ENCODE assay signal across 26 mouse cellular contexts in the genomic region with DNA sequence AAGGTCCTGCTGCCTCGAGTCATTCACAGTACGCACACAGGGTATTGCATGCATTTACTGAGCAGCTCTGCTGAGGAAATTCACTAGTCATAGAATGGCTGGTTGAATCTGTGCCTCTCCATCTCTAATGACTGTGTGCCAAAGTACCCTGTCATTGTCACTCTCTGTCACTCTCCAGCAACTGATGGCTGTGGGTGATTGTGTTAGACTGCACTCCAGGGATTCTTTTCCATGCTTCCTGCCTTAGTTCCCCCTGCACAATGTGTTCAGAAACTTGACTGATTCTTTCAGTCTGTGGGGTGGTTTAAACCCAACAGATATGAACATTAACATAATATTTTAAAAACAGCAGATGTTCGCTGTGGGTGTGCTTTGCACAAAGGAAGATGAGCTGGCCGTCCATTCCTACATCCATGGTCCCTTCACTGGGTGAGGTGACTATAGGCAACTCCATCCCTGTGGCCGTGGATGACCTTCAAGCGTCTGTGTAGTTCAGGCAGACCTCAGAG. TPM values are rescaled to one million over a fixed set of nuclear protein-coding genes. Genes with fewer than 3 reads are reported as not detected.
A peak's percentile ranks its signal among the peaks of the same experiment; 100 is the strongest.
DNase-seq lines count a peak whose midpoint lies in the region; ATAC-seq lines count a peak whose summit lies in the region.
"Had no signal": no experiment of that assay in that cellular context is flagged by ENCODE, and none has a peak within 500 bp of the region (broad histone marks: within the 10 kb centered on the region; RNA-seq: fewer than 3 reads in every experiment).

No protein-coding gene starts in this region.

- 69% methylated on average over 6 of the region's 6 CpGs for WGBS in forebrain, embryonic 16.5 days
- WGBS in forebrain, embryonic 14.5 days, result 77% methylated on average over 6 of the region's 6 CpGs
- WGBS in hindbrain, embryonic 16.5 days, result 76% methylated on average over 6 of the region's 6 CpGs
- 82% methylated on average over 6 of the region's 6 CpGs for WGBS in hindbrain, embryonic 11.5 days

- peaks cover 30% of the 10 kb centered on the region for H3K4me1 ChIP-seq in forebrain, embryonic 16.5 days (replicated peaks; ENCODE audit: control insufficient read depth, insufficient read depth, low read length)
- peaks cover 10% of the 10 kb centered on the region for H3K4me1 ChIP-seq in forebrain, embryonic 14.5 days (ENCODE audit: control insufficient read depth, insufficient read depth, low read length)
- peaks cover 10% of the 10 kb centered on the region for H3K4me1 ChIP-seq in hindbrain, embryonic 16.5 days (ENCODE audit: control insufficient read depth, insufficient read depth, low read depth, low read length)
- no peaks in the 10 kb centered on the region for H3K4me1 ChIP-seq in hindbrain, embryonic 11.5 days (replicated peaks; ENCODE audit: control insufficient read depth, insufficient read depth, low read length)
- H3K4me1 ChIP-seq: heart, embryonic 12.5 days; liver, embryonic 12.5 days had no signal

- no peak overlapping the region for H3K9ac ChIP-seq in forebrain, embryonic 16.5 days (replicated peaks; ENCODE audit: low read depth, low read length)
- no peak overlapping the region for H3K9ac ChIP-seq in forebrain, embryonic 14.5 days (ENCODE audit: low read length)
- no peak overlapping the region for H3K9ac ChIP-seq in hindbrain, embryonic 16.5 days (ENCODE audit: low read depth, low read length)
- no peak overlapping the region for H3K9ac ChIP-seq in hindbrain, embryonic 11.5 days (ENCODE audit: low read depth, low read length)
- H3K9ac ChIP-seq: heart, embryonic 12.5 days; liver, embryonic 12.5 days; liver, postnatal 0 days had no signal

- intact Hi-C loops in left cerebral cortex, postnatal 25 days (cut with DNase I), result no loop called here
- intact Hi-C loops in left cerebral cortex, postnatal 4 days (cut with DNase I), result no loop called here

- 0 out of 2 replicates have a peak, but pooled peaks have one; percentile 27 for ATAC-seq in forebrain, embryonic 16.5 days
- ATAC-seq in forebrain, embryonic 14.5 days, result no peak
- ATAC-seq in hindbrain, embryonic 16.5 days, result 0 out of 2 replicates have a peak, but pooled peaks have one; percentile 22
- ATAC-seq in hindbrain, embryonic 11.5 days (ENCODE audit: low FRiP score), result no peak
- ATAC-seq: intestine, embryonic 16.5 days; liver, embryonic 12.5 days; liver, postnatal 0 days; midbrain, embryonic 16.5 days had no signal

- H3K36me3 ChIP-seq in forebrain, embryonic 16.5 days (ENCODE audit: control insufficient read depth, insufficient read depth), result no peaks in the 10 kb centered on the region
- no peaks in the 10 kb centered on the region for H3K36me3 ChIP-seq in forebrain, embryonic 14.5 days (ENCODE audit: control insufficient read depth, insufficient read depth, low read length)
- H3K36me3 ChIP-seq in hindbrain, embryonic 16.5 days (ENCODE audit: control insufficient read depth, insufficient read depth, low read length), result no peaks in the 10 kb centered on the region
- H3K36me3 ChIP-seq in hindbrain, embryonic 11.5 days (ENCODE audit: control insufficient read depth, insufficient read depth, low read length), result no peaks in the 10 kb centered on the region
- H3K36me3 ChIP-seq: G1E; heart, embryonic 12.5 days; liver, embryonic 12.5 days had no signal

- no peak overlapping the region for H3K27ac ChIP-seq in forebrain, embryonic 16.5 days (ENCODE audit: low read length)
- no peak overlapping the region; the same call in 1 of the 2 replicates for H3K27ac ChIP-seq in forebrain, embryonic 14.5 days (ENCODE audit: low read depth, low read length)
- H3K27ac ChIP-seq in hindbrain, embryonic 16.5 days (ENCODE audit: low read depth, low read length), result no peak overlapping the region
- no peak overlapping the region for H3K27ac ChIP-seq in hindbrain, embryonic 11.5 days (ENCODE audit: low read depth, low read length)
- H3K27ac ChIP-seq: gastrocnemius, adult 2 months; heart, adult 2 months; kidney, postnatal 0 days; left cerebral cortex, adult 2 months; liver, embryonic 12.5 days had no signal

- DNase-seq in forebrain, embryonic 14.5 days (ENCODE audit: low spot score), result no peak
- DNase-seq in hindbrain, embryonic 11.5 days (ENCODE audit: low spot score), result no peak
- DNase-seq in left cerebral cortex, postnatal 25 days (ENCODE audit: low spot score in 2 of 2), result peak; percentile 11 to 51
- no peak for DNase-seq in left cerebral cortex, postnatal 4 days
- DNase-seq in urinary bladder, postnatal 4 days (ENCODE audit: low spot score in 2 of 2), result no peak
- DNase-seq: adrenal gland, adult 8-10 months; cerebellum, adult 9-10 months; cerebellum, postnatal 36 days; gastrocnemius, adult 2 months; gastrocnemius, postnatal 36 days; heart, adult 2 months; kidney, adult 8-10 months; kidney, postnatal 4 days; liver, postnatal 0 days; lung, postnatal 36 days; thymus, postnatal 14 days had no signal

- H3K27me3 ChIP-seq in forebrain, embryonic 16.5 days (replicated peaks; ENCODE audit: control insufficient read depth, insufficient read depth, low read length), result no peaks in the 10 kb centered on the region
- no peaks in the 10 kb centered on the region for H3K27me3 ChIP-seq in forebrain, embryonic 14.5 days (replicated peaks; ENCODE audit: control insufficient read depth, insufficient read depth, low read length)
- no peaks in the 10 kb centered on the region for H3K27me3 ChIP-seq in hindbrain, embryonic 16.5 days (replicated peaks; ENCODE audit: control insufficient read depth, insufficient read depth, low read length)
- H3K27me3 ChIP-seq in hindbrain, embryonic 11.5 days (ENCODE audit: control insufficient read depth, insufficient read depth, low read length), result no peaks in the 10 kb centered on the region
- H3K27me3 ChIP-seq: heart, embryonic 12.5 days; liver, embryonic 12.5 days had no signal

- no peak overlapping the region for H3K4me2 ChIP-seq in forebrain, embryonic 16.5 days (ENCODE audit: low read length)
- H3K4me2 ChIP-seq in forebrain, embryonic 14.5 days (ENCODE audit: low read length), result no peak overlapping the region
- no peak overlapping the region for H3K4me2 ChIP-seq in hindbrain, embryonic 16.5 days (ENCODE audit: low read length)
- H3K4me2 ChIP-seq in hindbrain, embryonic 11.5 days (replicated peaks; ENCODE audit: low read depth, low read length), result no peak overlapping the region
- H3K4me2 ChIP-seq: heart, embryonic 12.5 days; liver, embryonic 12.5 days; midbrain, embryonic 11.5 days had no signal

- H3K9me3 ChIP-seq in forebrain, embryonic 16.5 days (ENCODE audit: control insufficient read depth, low read length), result no peaks in the 10 kb centered on the region; the same call in 1 of the 2 replicates
- H3K9me3 ChIP-seq in forebrain, embryonic 14.5 days (replicated peaks; ENCODE audit: control insufficient read depth, low read length), result no peaks in the 10 kb centered on the region
- no peaks in the 10 kb centered on the region for H3K9me3 ChIP-seq in hindbrain, embryonic 16.5 days (ENCODE audit: control insufficient read depth, low read length)
- no peaks in the 10 kb centered on the region for H3K9me3 ChIP-seq in hindbrain, embryonic 11.5 days (ENCODE audit: control insufficient read depth, low read length)
- H3K9me3 ChIP-seq: heart, embryonic 12.5 days; liver, embryonic 12.5 days had no signal

- H3K4me3 ChIP-seq in forebrain, embryonic 16.5 days (replicated peaks; ENCODE audit: low read length), result no peak overlapping the region
- H3K4me3 ChIP-seq in forebrain, embryonic 14.5 days (ENCODE audit: low read depth, low read length), result no peak overlapping the region
- H3K4me3 ChIP-seq in hindbrain, embryonic 16.5 days (ENCODE audit: low read length), result no peak overlapping the region
- H3K4me3 ChIP-seq in hindbrain, embryonic 11.5 days (ENCODE audit: low read depth, low read length), result no peak overlapping the region
- H3K4me3 ChIP-seq: gastrocnemius, adult 2 months; heart, adult 2 months; heart, embryonic 12.5 days; left cerebral cortex, adult 2 months; liver, embryonic 12.5 days had no signal

RNA-seq across cellular contexts. Expression of a gene that starts 29.5 kb away (rescaled TPM):
- polyA plus RNA-seq in forebrain, embryonic 16.5 days (2015; fragmentation: Nextera tagmentation; extraction: Ambion mirVana), result 61.1 and 63.5 TPM in 2 replicates
- 41.7 and 51.2 TPM in 2 replicates for polyA plus RNA-seq in forebrain, embryonic 14.5 days (2014; fragmentation: Nextera tagmentation; extraction: Ambion mirVana)
- polyA plus RNA-seq in hindbrain, embryonic 16.5 days (2015; fragmentation: Nextera tagmentation; extraction: Ambion mirVana), result 39.2 and 51.8 TPM in 2 replicates
- polyA plus RNA-seq in hindbrain, embryonic 11.5 days (2014; fragmentation: Nextera tagmentation; extraction: Ambion mirVana), result 16.0 and 19.2 TPM in 2 replicates
- total RNA-seq in left cerebral cortex, postnatal 25 days (2021), result 10 to 100 TPM; 34.6 to 42.7 TPM
- total RNA-seq in left cerebral cortex, postnatal 4 days (2021), result 100 to 1,000 TPM; 130 to 134 TPM
- polyA plus RNA-seq: G1E had no signal

Comparison
In these comparisons a context has a peak if more than half of its experiments do, and no peak if none do; other contexts are left out.
1. ATAC-seq: peak in forebrain, embryonic 16.5 days (single experiment) and hindbrain, embryonic 16.5 days (single experiment); none in forebrain, embryonic 14.5 days (single experiment) and hindbrain, embryonic 11.5 days (single experiment).
2. DNase-seq: peak in left cerebral cortex, postnatal 25 days (2 of 2); none in forebrain, embryonic 14.5 days (single experiment), hindbrain, embryonic 11.5 days (single experiment), left cerebral cortex, postnatal 4 days (single experiment) and urinary bladder, postnatal 4 days (0 of 2).